Mouse (Mus musculus) heart, postnatal 0 days (tissue): Measurements from ENCODE around the gene Cpm.

Experiments
- CTCF ChIP-seq: IDR thresholded peaks from 2 replicates; pipeline ENCODE4 v1.5.1; 2016; ENCODE audit warnings: antibody characterized with exemption, control low read depth, low read depth
- EP300 ChIP-seq: IDR thresholded peaks from 2 replicates; pipeline ENCODE4 v1.6.1; 2016; ENCODE audit warnings: antibody characterized with exemption, low read depth

- TF ChIP-seq CTCF, result no peak
- TF ChIP-seq EP300, result no peak
These were observed 3.1 kb downstream of the Cpm start for GRCm38 (mm10) chr10:117632394-117632793.
